Mouse (Mus musculus): Measurements from ENCODE around the gene Atp4a. TPM values are rescaled to one million over a fixed set of nuclear protein-coding genes. Genes with fewer than 3 reads are reported as not detected.

Atp4a gene
- not detected for polyA plus RNA-seq (2012; fragmentation: generic; extraction: Trizol)
- long read RNA-seq, experiment 1 = 0 reads
- long read RNA-seq, experiment 2 = 0 reads

- no peak for TF ChIP-seq MYOG (IDR thresholded peaks at IDR 0.05; ENCODE audit: control insufficient read depth, extremely low read depth, insufficient read length)
- TF ChIP-seq FOSL1 (IDR thresholded peaks at IDR 0.05; ENCODE audit: insufficient read depth, low read length, poor library complexity, severe bottlenecking) = no peak
- TF ChIP-seq CTCF (IDR thresholded peaks at IDR 0.05; ENCODE audit: control insufficient read depth, insufficient read depth, insufficient read length) = no peak
- TF ChIP-seq MYOD1 (IDR thresholded peaks at IDR 0.05; ENCODE audit: control insufficient read depth, insufficient read length, low read depth) = no peak
- no peak for TF ChIP-seq USF1 (IDR thresholded peaks at IDR 0.05; ENCODE audit: low read depth)
- TF ChIP-seq MAX (IDR thresholded peaks at IDR 0.05) = no peak
- no peaks in the 10 kb centered on the region for H3K79me2 ChIP-seq (ENCODE audit: control insufficient read depth, insufficient read depth)
Measured at GRCm38 (mm10) chr7:30711942-30712341, at the start of gene Atp4a. Gene Atp4a, plus strand, starts transcription at chr7:30712209.

GRCm38 (mm10) chr7:30664529-30665200 is 47.3 kb upstream of the Atp4a start, which contains the start of gene Haus5:
Gene Haus5, minus strand, starts transcription at chr7:30664994.
- TF ChIP-seq CEBPB (IDR thresholded peaks at IDR 0.05; ENCODE audit: low read depth) (no peak), MYOD1 (IDR thresholded peaks at IDR 0.05; ENCODE audit: control insufficient read depth, insufficient read length, low read depth) (no peak), FOSL1 (IDR thresholded peaks at IDR 0.05; ENCODE audit: insufficient read depth, low read length, poor library complexity, severe bottlenecking) (no peak), MAX (IDR thresholded peaks at IDR 0.05) (peak; percentile 23)
- H3K79me3 ChIP-seq (ENCODE audit: low read depth) = no peaks in the 10 kb centered on the region
- peak within 1 kb of the TSS; percentile 92 for H3ac ChIP-seq (ENCODE audit: control insufficient read depth, insufficient read length, low read depth)
- H3K36me3 ChIP-seq (ENCODE audit: control insufficient read depth, insufficient read depth) = peaks cover 9% of the 10 kb centered on the region
- H3K79me2 ChIP-seq (ENCODE audit: control insufficient read depth, insufficient read depth) = peaks cover 7% of the 10 kb centered on the region
- H3K4me3 ChIP-seq (ENCODE audit: insufficient read depth, poor library complexity, severe bottlenecking) = peak within 1 kb of the TSS; percentile 53
- H3K27me3 ChIP-seq (ENCODE audit: control insufficient read depth, insufficient read depth, insufficient read length) = no peaks in the 10 kb centered on the region

More at GRCm38 (mm10) chr7:30711942-30712341, at the start of gene Atp4a:
- Histone ChIP-seq H3K79me3 (ENCODE audit: low read depth) (no peaks in the 10 kb centered on the region), H3K36me3 (ENCODE audit: control insufficient read depth, insufficient read depth) (no peaks in the 10 kb centered on the region), H3K27me3 (ENCODE audit: control insufficient read depth, insufficient read depth, insufficient read length) (peaks cover 58% of the 10 kb centered on the region), H3K4me3 (ENCODE audit: insufficient read depth, poor library complexity, severe bottlenecking) (no peak within 1 kb of the TSS), H3ac (ENCODE audit: control insufficient read depth, insufficient read length, low read depth) (no peak within 1 kb of the TSS)

GRCm38 (mm10) chr7:30665321-30665720 is 46.7 kb upstream of the Atp4a start:
- TF ChIP-seq USF1 (IDR thresholded peaks at IDR 0.05; ENCODE audit: low read depth) (no peak), MYOG (IDR thresholded peaks at IDR 0.05; ENCODE audit: control insufficient read depth, extremely low read depth, insufficient read length) (no peak), MAX (IDR thresholded peaks at IDR 0.05) (no peak), MYOD1 (IDR thresholded peaks at IDR 0.05; ENCODE audit: control insufficient read depth, insufficient read length, low read depth) (no peak), CTCF (IDR thresholded peaks at IDR 0.05; ENCODE audit: control insufficient read depth, insufficient read depth, insufficient read length) (no peak)
- H3K4me3 ChIP-seq (ENCODE audit: insufficient read depth, poor library complexity, severe bottlenecking) = peak overlapping the region; percentile 53
- H3K36me3 ChIP-seq (ENCODE audit: control insufficient read depth, insufficient read depth) = peaks cover 9% of the 10 kb centered on the region
- H3K27me3 ChIP-seq (ENCODE audit: control insufficient read depth, insufficient read depth, insufficient read length) = no peaks in the 10 kb centered on the region
- no peaks in the 10 kb centered on the region for H3K79me3 ChIP-seq (ENCODE audit: low read depth)
- peaks cover 7% of the 10 kb centered on the region for H3K79me2 ChIP-seq (ENCODE audit: control insufficient read depth, insufficient read depth)
- H3ac ChIP-seq (ENCODE audit: control insufficient read depth, insufficient read length, low read depth) = no peak overlapping the region

GRCm38 (mm10) chr7:30669229-30669628 is 42.8 kb upstream of the Atp4a start:
- H3K27me3 ChIP-seq (ENCODE audit: control insufficient read depth, insufficient read depth, insufficient read length) = peaks cover 12% of the 10 kb centered on the region
- H3K36me3 ChIP-seq (ENCODE audit: control insufficient read depth, insufficient read depth) = no peaks in the 10 kb centered on the region
- H3ac ChIP-seq (ENCODE audit: control insufficient read depth, insufficient read length, low read depth) = no peak overlapping the region
- H3K79me2 ChIP-seq (ENCODE audit: control insufficient read depth, insufficient read depth) = peaks cover 3% of the 10 kb centered on the region
- TF ChIP-seq CTCF (IDR thresholded peaks at IDR 0.05; ENCODE audit: control insufficient read depth, insufficient read depth, insufficient read length) = peak; percentile 2
- no peak for TF ChIP-seq FOSL1 (IDR thresholded peaks at IDR 0.05; ENCODE audit: insufficient read depth, low read length, poor library complexity, severe bottlenecking)
- H3K4me3 ChIP-seq (ENCODE audit: insufficient read depth, poor library complexity, severe bottlenecking) = no peak overlapping the region
- no peaks in the 10 kb centered on the region for H3K79me3 ChIP-seq (ENCODE audit: low read depth)

GRCm38 (mm10) chr7:30671480-30671879 is 40.5 kb upstream of the Atp4a start, which contains the start of gene Pmis2:
Gene Pmis2, minus strand, starts transcription at chr7:30671605.
- Histone ChIP-seq H3K27me3 (ENCODE audit: control insufficient read depth, insufficient read depth, insufficient read length) (peaks cover 24% of the 10 kb centered on the region), H3K4me3 (ENCODE audit: insufficient read depth, poor library complexity, severe bottlenecking) (no peak within 1 kb of the TSS), H3K79me3 (ENCODE audit: low read depth) (no peaks in the 10 kb centered on the region), H3K36me3 (ENCODE audit: control insufficient read depth, insufficient read depth) (no peaks in the 10 kb centered on the region), H3K79me2 (ENCODE audit: control insufficient read depth, insufficient read depth) (no peaks in the 10 kb centered on the region), H3ac (ENCODE audit: control insufficient read depth, insufficient read length, low read depth) (no peak within 1 kb of the TSS)
- no peak for TF ChIP-seq MAX (IDR thresholded peaks at IDR 0.05)
- TF ChIP-seq MYOG (IDR thresholded peaks at IDR 0.05; ENCODE audit: control insufficient read depth, extremely low read depth, insufficient read length) = no peak
- TF ChIP-seq USF1 (IDR thresholded peaks at IDR 0.05; ENCODE audit: low read depth) = no peak
- TF ChIP-seq FOSL1 (IDR thresholded peaks at IDR 0.05; ENCODE audit: insufficient read depth, low read length, poor library complexity, severe bottlenecking) = no peak
- TF ChIP-seq CTCF (IDR thresholded peaks at IDR 0.05; ENCODE audit: control insufficient read depth, insufficient read depth, insufficient read length) = no peak
- TF ChIP-seq MYOD1 (IDR thresholded peaks at IDR 0.05; ENCODE audit: control insufficient read depth, insufficient read length, low read depth) = no peak
- TF ChIP-seq CEBPB (IDR thresholded peaks at IDR 0.05; ENCODE audit: low read depth) = no peak
